27 mouse cellular contexts compared by ENCODE assay signal in genomic region chr10:25954641-25955228, GRCm38 (mm10).
A peak's percentile ranks its signal among the peaks of the same experiment; 100 is the strongest.
DNase-seq lines count a peak whose midpoint lies in the region; ATAC-seq and TF ChIP-seq lines count a peak whose summit lies in the region.
"Had no signal": no experiment of that assay in that cellular context is flagged by ENCODE, and none has a peak within 500 bp of the region (broad histone marks: within the 10 kb centered on the region; RNA-seq: fewer than 3 reads in every experiment).

No protein-coding gene starts in this region.

- no peak for TF ChIP-seq CTCF in brain, embryonic 14.5 days (IDR thresholded peaks at IDR 0.05; ENCODE audit: borderline replicate concordance, extremely low read depth, insufficient read depth, insufficient read length)

- no peak overlapping the region for H3K9ac ChIP-seq in forebrain, embryonic 12.5 days
- H3K9ac ChIP-seq in forebrain, embryonic 16.5 days (replicated peaks; ENCODE audit: low read depth, low read length): no peak overlapping the region
- H3K9ac ChIP-seq in limb, embryonic 11.5 days (ENCODE audit: low read length): no peak overlapping the region
- H3K9ac ChIP-seq: embryonic facial prominence, embryonic 13.5 days; heart, embryonic 13.5 days; hindbrain, embryonic 15.5 days had no signal

- no peak overlapping the region for H3K4me3 ChIP-seq in forebrain, embryonic 12.5 days (replicated peaks)
- no peak overlapping the region for H3K4me3 ChIP-seq in forebrain, embryonic 16.5 days (replicated peaks; ENCODE audit: low read length)
- no peak overlapping the region for H3K4me3 ChIP-seq in limb, embryonic 11.5 days (ENCODE audit: low read depth, low read length)
- no peak overlapping the region for H3K4me3 ChIP-seq in limb, embryonic 10.5 days
- H3K4me3 ChIP-seq: embryonic facial prominence, embryonic 10.5 days; embryonic facial prominence, embryonic 13.5 days; erythroblast, embryonic 14.5 days; heart, adult 2 months; heart, embryonic 10.5 days; heart, embryonic 13.5 days; hindbrain, embryonic 15.5 days had no signal

- H3K4me1 ChIP-seq in forebrain, embryonic 12.5 days: peaks cover 10% of the 10 kb centered on the region
- H3K4me1 ChIP-seq in forebrain, embryonic 16.5 days (replicated peaks; ENCODE audit: control insufficient read depth, insufficient read depth, low read length): no peaks in the 10 kb centered on the region
- H3K4me1 ChIP-seq in limb, embryonic 11.5 days (ENCODE audit: control insufficient read depth, insufficient read depth, low read length): no peaks in the 10 kb centered on the region; the same call in none of the 2 replicates
- peaks cover 25% of the 10 kb centered on the region for H3K4me1 ChIP-seq in limb, embryonic 10.5 days
- H3K4me1 ChIP-seq: embryonic facial prominence, embryonic 13.5 days; heart, embryonic 10.5 days; heart, embryonic 13.5 days; hindbrain, embryonic 15.5 days had no signal

- DNase-seq in limb, embryonic 11.5 days (ENCODE audit: low spot score): no peak
- no peak for DNase-seq in limb, embryonic 10.5 days (ENCODE audit: low spot score)
- peak; percentile 18 for DNase-seq in brain, embryonic 14.5 days (ENCODE audit: low read depth)
- DNase-seq in retina, postnatal 1 day: peak; percentile 79
- DNase-seq in thymus, postnatal 4 days: no peak
- DNase-seq: adrenal gland, postnatal 14 days; B cell, adult 2 months; cerebellum, adult 11-12 months; cerebellum, adult 8-10 months; cerebellum, postnatal 10 days; cerebellum, postnatal 36 days; embryo, embryonic 11 days; gastrocnemius, postnatal 10 days; gastrocnemius, postnatal 36 days; heart, adult 2 months; heart, postnatal 14 days; heart, postnatal 4 days had no signal

- H3K4me2 ChIP-seq in forebrain, embryonic 12.5 days: no peak overlapping the region
- H3K4me2 ChIP-seq in forebrain, embryonic 16.5 days (ENCODE audit: low read length): no peak overlapping the region
- H3K4me2 ChIP-seq in limb, embryonic 11.5 days (ENCODE audit: low read depth, severe bottlenecking): no peak overlapping the region
- H3K4me2 ChIP-seq: embryonic facial prominence, embryonic 13.5 days; heart, embryonic 13.5 days; hindbrain, embryonic 15.5 days had no signal

- peaks cover 37% of the 10 kb centered on the region for H3K27me3 ChIP-seq in forebrain, embryonic 12.5 days
- no peaks in the 10 kb centered on the region for H3K27me3 ChIP-seq in forebrain, embryonic 16.5 days (replicated peaks; ENCODE audit: control insufficient read depth, insufficient read depth, low read length)
- no peaks in the 10 kb centered on the region for H3K27me3 ChIP-seq in limb, embryonic 11.5 days (ENCODE audit: control insufficient read depth, insufficient read depth, low read length)
- H3K27me3 ChIP-seq in limb, embryonic 10.5 days (ENCODE audit: low read depth, poor library complexity, severe bottlenecking): peaks cover 26% of the 10 kb centered on the region
- H3K27me3 ChIP-seq: CH12.LX; embryonic facial prominence, embryonic 13.5 days; hindbrain, embryonic 15.5 days had no signal

- H3K9me3 ChIP-seq in forebrain, embryonic 12.5 days: no peaks in the 10 kb centered on the region
- no peaks in the 10 kb centered on the region for H3K9me3 ChIP-seq in forebrain, embryonic 16.5 days (ENCODE audit: control insufficient read depth, low read length)
- no peaks in the 10 kb centered on the region for H3K9me3 ChIP-seq in limb, embryonic 11.5 days (ENCODE audit: control insufficient read depth, low read length)
- H3K9me3 ChIP-seq in limb, embryonic 10.5 days (replicated peaks): no peaks in the 10 kb centered on the region
- H3K9me3 ChIP-seq: embryonic facial prominence, embryonic 10.5 days; embryonic facial prominence, embryonic 13.5 days; heart, embryonic 10.5 days; heart, embryonic 13.5 days; hindbrain, embryonic 15.5 days had no signal

- peak; percentile 23; the same call in 1 of the 2 replicates for ATAC-seq in forebrain, embryonic 12.5 days (ENCODE audit: low FRiP score)
- ATAC-seq in forebrain, embryonic 16.5 days: no peak
- ATAC-seq in limb, embryonic 11.5 days (ENCODE audit: insufficient number of reproducible peaks, low FRiP score, low TSS enrichment, low read depth): peak; percentile 69; the same call in 1 of the 2 replicates

- no peaks in the 10 kb centered on the region for H3K36me3 ChIP-seq in forebrain, embryonic 12.5 days (replicated peaks)
- no peaks in the 10 kb centered on the region for H3K36me3 ChIP-seq in forebrain, embryonic 16.5 days (ENCODE audit: control insufficient read depth, insufficient read depth)
- H3K36me3 ChIP-seq in limb, embryonic 11.5 days (ENCODE audit: control insufficient read depth, insufficient read depth, low read length): no peaks in the 10 kb centered on the region
- H3K36me3 ChIP-seq in limb, embryonic 10.5 days: no peaks in the 10 kb centered on the region
- H3K36me3 ChIP-seq: embryonic facial prominence, embryonic 10.5 days; embryonic facial prominence, embryonic 13.5 days; G1E; heart, embryonic 10.5 days; heart, embryonic 13.5 days; hindbrain, embryonic 15.5 days had no signal

- no peak overlapping the region for H3K27ac ChIP-seq in forebrain, embryonic 12.5 days
- no peak overlapping the region for H3K27ac ChIP-seq in forebrain, embryonic 16.5 days (ENCODE audit: low read length)
- no peak overlapping the region for H3K27ac ChIP-seq in limb, embryonic 11.5 days (replicated peaks; ENCODE audit: low read depth, low read length)
- H3K27ac ChIP-seq in limb, embryonic 10.5 days: no peak overlapping the region
- H3K27ac ChIP-seq: embryonic facial prominence, embryonic 10.5 days; embryonic facial prominence, embryonic 13.5 days; heart, adult 2 months; heart, embryonic 10.5 days; heart, embryonic 13.5 days; hindbrain, embryonic 15.5 days had no signal

- 39% methylated on average over 3 of the region's 3 CpGs for WGBS in forebrain, embryonic 12.5 days
- WGBS in forebrain, embryonic 16.5 days: 34% methylated on average over 3 of the region's 3 CpGs
- 49% methylated on average over 3 of the region's 3 CpGs for WGBS in limb, embryonic 11.5 days
- WGBS in limb, embryonic 10.5 days: 42% methylated on average over 3 of the region's 3 CpGs

- TF ChIP-seq POLR2A in brain, embryonic 14.5 days (IDR thresholded peaks at IDR 0.05; ENCODE audit: borderline replicate concordance, extremely low read depth, insufficient read depth, insufficient read length, poor library complexity, severe bottlenecking): no peak

Comparison
In these comparisons a context has a peak if more than half of its experiments do, and no peak if none do; other contexts are left out.
1. DNase-seq: peak in brain, embryonic 14.5 days (single experiment) and retina, postnatal 1 day (single experiment); none in limb, embryonic 11.5 days (single experiment), limb, embryonic 10.5 days (single experiment) and thymus, postnatal 4 days (single experiment).